Mouse (Mus musculus): ENCODE measurements around the gene Cuedc2. TPM values are rescaled to one million over a fixed set of nuclear protein-coding genes. Genes with fewer than 3 reads are reported as not detected.

The Cuedc2 gene
- total RNA-seq, 1 experiment: 75.1 TPM

DNA sequence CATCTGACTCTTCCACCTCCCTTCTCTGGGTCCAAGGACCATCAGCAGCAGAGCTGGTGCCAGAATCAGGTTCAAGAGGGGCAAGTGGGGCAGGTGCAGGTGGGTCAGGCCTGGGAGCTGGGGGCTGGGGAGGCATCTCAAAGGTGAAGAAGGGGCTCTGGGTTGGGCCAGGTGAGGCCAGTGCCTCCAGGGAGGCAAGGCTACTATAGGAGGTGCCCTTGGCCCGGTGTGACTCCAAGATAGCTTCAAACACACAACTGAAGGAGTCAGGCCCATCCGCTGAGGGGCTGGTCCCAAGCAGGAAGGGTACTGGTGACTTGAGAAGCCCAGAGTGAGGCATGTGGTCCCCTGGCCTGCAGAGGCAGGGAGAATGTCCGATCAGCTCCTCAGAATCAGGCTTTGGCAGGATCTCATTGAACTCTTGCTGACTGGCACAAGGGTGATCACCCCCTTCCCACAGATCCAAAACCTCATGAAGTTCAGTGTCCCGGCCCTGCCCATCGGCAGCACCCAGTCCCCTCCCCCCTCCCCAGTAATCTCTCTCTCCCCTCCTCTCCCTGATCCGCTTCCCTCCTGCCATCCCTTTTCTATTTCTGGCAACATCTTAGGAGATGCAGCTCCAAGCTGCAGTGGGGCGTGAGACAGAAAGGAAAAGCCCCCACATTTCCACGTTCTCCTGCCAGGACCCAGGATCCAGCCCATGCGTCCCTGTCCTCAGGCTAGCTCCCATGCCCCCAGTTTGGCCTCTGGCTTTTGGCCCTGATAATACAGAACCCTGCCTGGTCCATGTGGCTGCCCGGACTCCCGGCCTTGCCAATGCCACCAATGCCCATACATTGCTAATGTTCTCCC lies 16.1 kb downstream of the Cuedc2 start:
- Histone ChIP-seq H3K36me3 (ENCODE audit: control insufficient read depth, insufficient read depth, low read length, poor library complexity, severe bottlenecking) (no peaks in the 10 kb centered on the region), H3K4me1 (ENCODE audit: control insufficient read depth in 2 of 2, insufficient read depth in 2 of 2, low read length in 2 of 2, poor library complexity in 1 of 2) (peaks cover 0 to 10% of the 10 kb centered on the region in 2 experiments; a peak in 1 of 4 replicates), H3K4me3 (ENCODE audit: insufficient read depth in 1 of 2, low read depth in 1 of 2, low read length in 2 of 2, poor library complexity in 1 of 2, severe bottlenecking in 1 of 2) (no peak overlapping the region), H3K27ac (ENCODE audit: insufficient read depth, low read depth, low read length, poor library complexity, severe bottlenecking) (no peak overlapping the region), H3K9ac (ENCODE audit: insufficient read depth, low read depth, low read length, poor library complexity, severe bottlenecking) (no peak overlapping the region), H3K9me3 (ENCODE audit: control insufficient read depth, insufficient read depth, low read depth, low read length) (no peaks in the 10 kb centered on the region)
- TF ChIP-seq MAFK (IDR thresholded peaks at IDR 0.05; ENCODE audit: insufficient read depth, low read depth, low read length): no peak
- TF ChIP-seq ZNF384 (IDR thresholded peaks at IDR 0.05; ENCODE audit: low read depth, low read length): no peak
- no peak for TF ChIP-seq HCFC1 (IDR thresholded peaks at IDR 0.05; ENCODE audit: borderline replicate concordance, insufficient read depth, low read length)
- TF ChIP-seq CHD2 (IDR thresholded peaks at IDR 0.05; ENCODE audit: low read depth, low read length): no peak
- no peak for TF ChIP-seq ZC3H11A (IDR thresholded peaks at IDR 0.05; ENCODE audit: borderline replicate concordance, low read depth, low read length)
- in situ Hi-C loops (cut with MboI; ENCODE audit: low sequenced_read_pairs in 2 of 2, unreplicated experiment in 2 of 2): no loop called here
- DNase-seq (ENCODE audit: low read depth, low spot score): no peak

DNA sequence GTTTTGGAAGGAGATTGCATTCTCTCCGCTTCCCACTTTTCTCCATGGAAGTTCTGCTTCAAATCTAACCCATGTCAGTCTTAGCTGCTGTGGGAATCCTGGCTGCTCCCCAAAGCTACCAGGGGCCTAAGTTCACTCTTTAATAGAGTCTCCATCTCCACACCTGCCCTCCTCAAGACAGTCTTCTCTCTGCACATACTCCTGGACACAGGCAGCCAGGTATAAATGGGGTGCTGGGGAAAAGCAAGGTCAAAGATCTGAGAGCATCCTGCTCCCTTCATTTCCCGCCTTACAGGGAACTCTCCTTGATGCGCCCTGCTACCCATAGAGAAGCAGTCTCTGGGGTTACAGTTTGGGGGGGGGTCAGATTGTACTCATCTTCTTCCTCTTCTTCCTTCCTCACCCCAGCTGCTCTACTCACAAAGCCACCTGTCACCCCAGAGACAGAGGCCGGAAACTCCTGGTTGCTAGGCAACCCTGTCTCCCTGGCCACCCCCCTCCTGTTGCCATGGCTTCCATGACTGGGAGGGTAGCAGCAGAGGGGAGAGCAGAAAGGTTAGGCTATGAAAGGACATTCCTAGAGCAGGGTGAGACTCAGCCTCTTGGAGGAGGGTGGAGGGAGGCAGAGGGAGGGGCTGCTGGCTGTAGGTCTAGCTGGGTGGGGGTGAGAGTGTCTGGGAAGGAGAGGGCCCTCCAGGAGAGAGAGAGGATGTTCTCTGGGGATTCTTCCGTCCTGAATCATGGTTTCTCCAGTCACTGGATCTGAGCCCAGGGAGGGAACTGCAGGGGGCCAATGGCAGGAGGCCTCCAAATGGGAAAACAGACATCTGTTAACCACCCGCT lies 17.2 kb downstream of the Cuedc2 start:
- in situ Hi-C loops (cut with MboI; ENCODE audit: low sequenced_read_pairs in 2 of 2, unreplicated experiment in 2 of 2): no loop called here
- TF ChIP-seq ZC3H11A (IDR thresholded peaks at IDR 0.05; ENCODE audit: borderline replicate concordance, low read depth, low read length): no peak
- TF ChIP-seq CHD2 (IDR thresholded peaks at IDR 0.05; ENCODE audit: low read depth, low read length): no peak
- TF ChIP-seq MAFK (IDR thresholded peaks at IDR 0.05; ENCODE audit: insufficient read depth, low read depth, low read length): no peak
- no peak for TF ChIP-seq HCFC1 (IDR thresholded peaks at IDR 0.05; ENCODE audit: borderline replicate concordance, insufficient read depth, low read length)
- no peak for DNase-seq (ENCODE audit: low read depth, low spot score)
- no peak overlapping the region for H3K9ac ChIP-seq (ENCODE audit: insufficient read depth, low read depth, low read length, poor library complexity, severe bottlenecking)
- no peaks in the 10 kb centered on the region for H3K36me3 ChIP-seq (ENCODE audit: control insufficient read depth, insufficient read depth, low read length, poor library complexity, severe bottlenecking)
- no peak overlapping the region for H3K4me3 ChIP-seq (ENCODE audit: insufficient read depth in 1 of 2, low read depth in 1 of 2, low read length in 2 of 2, poor library complexity in 1 of 2, severe bottlenecking in 1 of 2)
- H3K9me3 ChIP-seq (ENCODE audit: control insufficient read depth, insufficient read depth, low read depth, low read length): no peaks in the 10 kb centered on the region
- no peak overlapping the region for H3K27ac ChIP-seq (ENCODE audit: insufficient read depth, low read depth, low read length, poor library complexity, severe bottlenecking)
- peaks cover 0 to 12% of the 10 kb centered on the region in 2 experiments; a peak in 1 of 4 replicates for H3K4me1 ChIP-seq (ENCODE audit: control insufficient read depth in 2 of 2, insufficient read depth in 2 of 2, low read length in 2 of 2, poor library complexity in 1 of 2)

DNA sequence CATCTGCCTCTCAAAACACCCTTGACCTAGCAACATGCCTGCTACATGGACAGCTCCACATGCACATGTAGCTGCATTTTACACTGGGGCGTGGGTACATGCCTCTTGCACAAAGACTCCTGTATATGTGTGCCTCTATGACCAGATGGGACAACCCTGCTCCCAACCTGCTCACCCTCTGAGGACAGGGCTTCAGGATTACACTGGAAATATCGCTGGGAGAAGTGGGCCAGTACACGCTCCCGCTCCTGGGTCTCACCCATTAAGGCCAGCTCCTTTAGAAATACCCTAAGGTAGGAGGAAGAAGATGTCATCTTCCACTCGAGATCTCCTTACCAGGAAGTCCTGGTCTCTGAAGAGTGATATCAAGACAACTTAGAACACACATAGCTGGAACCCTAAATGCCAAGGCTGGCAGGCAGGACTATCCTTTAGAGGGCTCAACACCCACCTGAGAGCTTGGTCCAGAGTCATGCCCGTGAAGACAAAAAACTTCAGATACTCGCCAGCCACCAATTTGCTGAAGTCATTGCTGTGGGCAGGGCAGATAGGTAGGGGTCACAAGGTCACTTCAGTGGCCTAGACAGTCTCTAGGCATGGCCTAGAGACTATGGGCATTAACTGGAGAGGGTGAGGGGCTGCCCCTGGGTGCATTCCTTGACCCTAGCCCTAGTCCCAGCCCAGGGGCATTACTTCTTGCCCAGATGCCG lies 18.3 kb downstream of the Cuedc2 start:
- Histone ChIP-seq H3K36me3 (ENCODE audit: control insufficient read depth, insufficient read depth, low read length, poor library complexity, severe bottlenecking) (no peaks in the 10 kb centered on the region), H3K9me3 (ENCODE audit: control insufficient read depth, insufficient read depth, low read depth, low read length) (no peaks in the 10 kb centered on the region), H3K4me1 (ENCODE audit: control insufficient read depth in 2 of 2, insufficient read depth in 2 of 2, low read length in 2 of 2, poor library complexity in 1 of 2) (peaks cover 0 to 11% of the 10 kb centered on the region in 2 experiments; a peak in 1 of 4 replicates), H3K4me3 (ENCODE audit: insufficient read depth in 1 of 2, low read depth in 1 of 2, low read length in 2 of 2, poor library complexity in 1 of 2, severe bottlenecking in 1 of 2) (no peak overlapping the region), H3K27ac (ENCODE audit: insufficient read depth, low read depth, low read length, poor library complexity, severe bottlenecking) (no peak overlapping the region), H3K9ac (ENCODE audit: insufficient read depth, low read depth, low read length, poor library complexity, severe bottlenecking) (no peak overlapping the region)
- DNase-seq (ENCODE audit: low read depth, low spot score): no peak
- in situ Hi-C loops (cut with MboI; ENCODE audit: low sequenced_read_pairs in 2 of 2, unreplicated experiment in 2 of 2): no loop called here
- no peak for TF ChIP-seq ZNF384 (IDR thresholded peaks at IDR 0.05; ENCODE audit: low read depth, low read length)

DNA sequence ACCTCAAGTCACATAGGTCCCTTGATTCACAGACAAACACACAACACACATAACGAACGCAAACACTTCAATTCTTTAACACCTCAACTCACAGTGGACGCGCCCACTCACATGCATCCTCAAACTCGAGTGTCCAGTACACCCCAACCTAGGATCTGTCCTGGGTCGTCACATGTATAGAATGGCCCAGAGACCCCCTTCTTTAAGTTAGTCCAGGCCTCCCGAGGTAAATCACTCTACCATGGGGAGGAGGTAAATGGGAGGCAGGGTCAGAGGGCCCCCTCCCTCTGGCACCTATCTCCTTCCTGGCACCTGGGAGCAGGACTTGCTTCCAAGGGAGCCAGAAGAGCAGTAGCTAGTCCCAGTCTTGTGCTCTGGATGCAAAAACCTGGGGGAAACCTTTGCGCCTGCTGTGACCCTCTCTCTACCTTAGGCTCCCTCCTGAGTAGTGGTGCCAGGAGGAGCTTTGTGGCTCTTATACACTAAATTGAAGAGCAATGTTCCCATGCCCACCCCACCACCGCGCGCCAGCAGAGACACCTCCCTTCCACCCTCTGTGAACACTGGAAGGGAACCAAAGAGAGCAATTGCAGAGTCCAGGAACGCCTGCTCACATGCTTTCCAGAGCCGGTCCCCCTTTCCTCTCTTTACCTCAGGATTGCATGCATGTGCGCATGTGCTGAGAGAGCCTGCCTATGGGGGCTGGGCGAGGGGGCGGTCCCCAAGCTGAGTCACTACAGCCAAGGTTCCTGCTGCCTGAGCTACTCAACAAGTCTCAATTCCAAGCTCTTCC lies 19.7 kb downstream of the Cuedc2 start:
- Histone ChIP-seq H3K4me1 (ENCODE audit: control insufficient read depth in 2 of 2, insufficient read depth in 2 of 2, low read length in 2 of 2, poor library complexity in 1 of 2) (peaks cover 0 to 13% of the 10 kb centered on the region in 2 experiments; a peak in 1 of 4 replicates), H3K9ac (ENCODE audit: insufficient read depth, low read depth, low read length, poor library complexity, severe bottlenecking) (no peak overlapping the region), H3K4me3 (ENCODE audit: insufficient read depth in 1 of 2, low read depth in 1 of 2, low read length in 2 of 2, poor library complexity in 1 of 2, severe bottlenecking in 1 of 2) (no peak overlapping the region; a peak in 1 of 4 replicates), H3K27ac (ENCODE audit: insufficient read depth, low read depth, low read length, poor library complexity, severe bottlenecking) (no peak overlapping the region), H3K36me3 (ENCODE audit: control insufficient read depth, insufficient read depth, low read length, poor library complexity, severe bottlenecking) (no peaks in the 10 kb centered on the region), H3K9me3 (ENCODE audit: control insufficient read depth, insufficient read depth, low read depth, low read length) (no peaks in the 10 kb centered on the region)
- DNase-seq (ENCODE audit: low read depth, low spot score): no peak
- in situ Hi-C loops (cut with MboI; ENCODE audit: low sequenced_read_pairs in 2 of 2, unreplicated experiment in 2 of 2): no loop called here
- no peak for TF ChIP-seq ZC3H11A (IDR thresholded peaks at IDR 0.05; ENCODE audit: borderline replicate concordance, low read depth, low read length)
- TF ChIP-seq HCFC1 (IDR thresholded peaks at IDR 0.05; ENCODE audit: borderline replicate concordance, insufficient read depth, low read length): no peak
- no peak for TF ChIP-seq ZNF384 (IDR thresholded peaks at IDR 0.05; ENCODE audit: low read depth, low read length)
- TF ChIP-seq MAFK (IDR thresholded peaks at IDR 0.05; ENCODE audit: insufficient read depth, low read depth, low read length): no peak
- TF ChIP-seq CHD2 (IDR thresholded peaks at IDR 0.05; ENCODE audit: low read depth, low read length): no peak
